Mouse (Mus musculus) cerebellum, postnatal 36 days (tissue): Measurements from ENCODE around the gene Mogat2.

Source experiments
- DNase-seq, 2 experiments: peaks; one replicate each; pipeline ENCODE4 v3.0.0; 2021 to 2022; ENCODE audit warnings: mixed read lengths in 2 of 2

Gene Mogat2

DNA sequence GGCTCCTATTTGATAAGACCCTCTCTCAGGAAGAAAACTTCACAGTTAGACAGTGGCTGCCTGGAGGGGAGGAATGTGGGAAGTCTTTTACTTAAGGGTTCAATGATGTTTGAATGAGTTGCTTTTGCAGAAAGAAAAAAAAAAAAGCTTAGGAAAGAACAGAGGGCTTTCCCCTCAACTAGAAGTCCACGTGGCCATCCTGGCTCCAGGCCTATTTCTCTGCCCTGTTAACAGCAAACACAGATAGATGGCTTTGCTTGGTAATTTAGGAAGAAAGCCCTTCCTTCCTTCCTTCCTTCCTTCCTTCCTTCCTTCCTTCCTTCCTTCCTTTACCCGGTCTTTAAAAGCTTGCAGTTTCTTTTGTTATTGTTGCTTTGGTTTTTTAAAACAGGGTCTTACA lies 3.5 kb downstream of the Mogat2 start:
- no peak for DNase-seq

DNA sequence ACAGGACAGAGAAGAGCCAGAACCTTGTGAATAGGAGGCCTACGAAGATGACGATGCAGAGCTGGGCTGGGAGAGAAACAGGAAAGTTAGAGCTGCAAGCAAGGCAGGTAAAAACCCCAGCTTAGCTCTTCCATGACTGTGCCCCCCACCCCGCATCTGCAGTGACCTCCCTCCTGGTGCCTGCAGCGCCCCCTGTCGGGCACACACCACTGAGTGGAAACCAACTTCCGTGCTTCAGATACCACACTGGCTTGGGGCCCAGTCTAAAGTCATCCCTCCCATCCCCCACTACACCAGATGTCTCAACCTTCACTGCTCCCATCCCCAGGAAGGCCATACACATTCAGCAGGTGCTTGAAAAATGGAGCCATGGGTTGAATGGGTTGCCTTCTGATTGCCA lies 5.8 kb downstream of the Mogat2 start:
- no peak for DNase-seq

DNA sequence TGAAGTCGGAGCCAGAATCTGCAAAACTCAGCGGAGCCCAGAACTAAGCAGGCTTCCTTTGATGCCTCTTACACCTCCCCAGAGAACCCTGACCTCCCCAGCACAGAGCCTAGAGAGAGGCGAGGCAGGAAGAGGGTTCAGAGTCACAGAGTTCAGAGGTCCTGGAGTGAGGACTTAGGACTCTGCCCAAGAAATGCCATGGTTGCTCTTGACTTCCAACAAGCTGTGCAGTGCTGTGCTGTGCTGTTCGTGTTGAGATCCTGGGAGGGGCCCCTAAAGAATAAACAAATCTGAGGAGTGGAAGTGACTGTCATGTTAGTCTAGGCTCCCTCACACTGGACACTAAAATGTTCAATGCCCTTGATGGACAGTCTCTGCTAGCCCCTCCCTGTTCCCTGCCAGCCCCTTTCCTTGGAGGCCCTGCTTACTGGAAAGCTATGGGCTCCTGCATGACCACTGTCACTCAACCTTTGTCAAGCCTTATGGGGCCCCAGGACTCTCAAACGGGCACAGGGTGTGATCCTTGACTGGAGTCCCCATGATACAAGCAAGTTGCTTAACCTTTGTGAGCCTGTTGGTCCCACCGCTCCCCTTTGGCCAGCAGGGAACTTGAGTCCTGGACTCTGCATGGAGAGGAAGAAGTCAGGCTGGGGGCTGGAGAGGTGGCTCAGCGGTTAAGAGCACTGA lies 8.2 kb downstream of the Mogat2 start:
- DNase-seq, result no peak

DNA sequence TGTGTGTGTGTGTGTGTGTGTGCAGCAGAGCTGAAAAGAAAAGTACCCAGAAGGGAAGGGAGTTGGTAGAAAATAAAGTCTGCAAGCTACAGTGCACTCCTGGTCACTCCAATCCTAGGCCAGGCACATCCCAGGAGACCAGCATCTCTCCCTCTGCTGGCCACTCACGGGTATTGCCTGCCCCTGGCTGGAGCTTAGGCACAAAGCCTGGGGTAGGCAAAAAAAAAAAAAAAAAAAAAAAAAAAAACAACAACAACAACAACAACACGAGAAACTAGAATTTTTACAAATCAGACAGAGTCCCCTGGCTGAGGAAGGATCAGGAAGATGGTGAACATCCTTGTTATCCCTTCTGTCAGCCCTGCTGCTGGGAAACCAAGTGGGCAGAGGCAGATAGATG lies 9.0 kb downstream of the Mogat2 start:
- peak in 1 of 2 experiments; percentile 25 for DNase-seq

DNA sequence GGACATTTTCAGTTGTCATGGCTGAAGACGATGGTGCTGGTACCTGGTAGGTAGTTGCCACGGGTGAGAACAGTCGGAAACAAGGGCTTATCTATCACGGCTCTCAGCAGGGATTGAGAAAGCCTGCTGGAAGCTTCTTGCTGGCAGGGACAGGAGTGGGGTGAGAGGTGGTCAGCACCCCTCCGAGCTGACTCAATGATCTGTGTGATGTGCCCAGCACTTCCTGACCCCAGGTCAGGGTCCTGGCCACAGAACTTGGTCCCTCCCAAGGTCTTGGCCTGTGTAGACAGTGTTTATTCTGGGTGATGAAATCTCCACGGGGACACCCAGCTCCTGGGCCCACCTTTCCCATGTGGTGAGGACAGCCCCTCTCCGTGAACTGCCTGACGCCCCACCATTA lies 9.6 kb downstream of the Mogat2 start:
- no peak for DNase-seq

DNA sequence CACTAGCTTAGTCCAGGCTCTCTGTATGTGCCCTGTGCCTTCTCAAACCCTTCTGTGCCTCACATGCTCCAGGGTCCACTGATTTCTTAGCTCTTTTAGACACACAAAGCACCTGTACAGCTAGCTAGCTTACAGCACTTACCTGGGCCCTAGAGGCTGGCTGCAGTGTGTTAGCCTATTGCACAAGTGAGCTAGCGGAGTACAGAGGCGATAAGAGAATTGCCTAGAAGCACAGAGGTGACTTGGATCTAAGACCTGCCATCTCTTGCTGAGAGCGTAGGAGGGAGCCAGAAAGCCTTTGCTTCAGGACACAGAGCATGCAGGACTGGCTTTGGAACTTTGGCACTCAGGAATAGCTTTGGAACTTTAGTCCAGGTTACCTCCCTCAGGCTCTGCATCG lies 11.2 kb downstream of the Mogat2 start:
- no peak for DNase-seq

DNA sequence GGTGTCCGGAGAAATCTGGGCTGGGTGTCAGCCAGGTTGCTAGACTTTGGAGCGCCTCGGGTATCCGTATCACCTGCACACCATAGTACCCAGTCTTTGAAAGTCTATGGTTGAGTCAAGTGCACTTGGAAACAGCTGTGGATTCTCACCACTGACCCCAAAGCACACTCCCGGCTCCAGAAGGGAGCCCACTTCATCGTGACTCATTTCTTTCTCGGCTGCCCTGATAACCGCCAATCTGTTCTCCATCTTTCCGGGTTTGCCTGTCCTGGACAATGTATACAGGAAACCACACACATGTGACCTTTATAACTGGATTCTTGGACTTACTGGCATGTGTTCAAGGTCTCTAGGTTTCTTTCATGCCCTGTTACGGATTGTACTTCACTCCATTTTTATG lies 11.8 kb downstream of the Mogat2 start:
- DNase-seq, result no peak

DNA sequence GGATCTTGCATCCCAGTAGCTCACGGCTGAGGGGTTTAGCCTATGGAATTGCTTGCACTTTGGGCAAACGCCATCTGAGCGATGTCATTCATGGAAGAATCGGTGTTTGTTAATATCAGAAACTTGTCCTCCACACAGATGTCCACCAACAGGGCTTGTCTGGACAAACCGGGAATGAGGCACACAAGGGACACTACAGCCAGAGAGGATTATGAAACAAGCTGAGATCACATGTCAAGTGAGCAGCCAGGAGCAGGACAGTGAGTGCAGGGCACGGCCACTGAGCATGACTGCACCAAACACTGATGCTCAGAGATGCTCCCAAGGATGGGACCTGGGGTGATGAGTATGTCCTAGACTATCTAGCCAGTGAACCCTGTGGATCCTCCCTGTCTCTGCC lies 13.0 kb downstream of the Mogat2 start:
- no peak for DNase-seq

DNA sequence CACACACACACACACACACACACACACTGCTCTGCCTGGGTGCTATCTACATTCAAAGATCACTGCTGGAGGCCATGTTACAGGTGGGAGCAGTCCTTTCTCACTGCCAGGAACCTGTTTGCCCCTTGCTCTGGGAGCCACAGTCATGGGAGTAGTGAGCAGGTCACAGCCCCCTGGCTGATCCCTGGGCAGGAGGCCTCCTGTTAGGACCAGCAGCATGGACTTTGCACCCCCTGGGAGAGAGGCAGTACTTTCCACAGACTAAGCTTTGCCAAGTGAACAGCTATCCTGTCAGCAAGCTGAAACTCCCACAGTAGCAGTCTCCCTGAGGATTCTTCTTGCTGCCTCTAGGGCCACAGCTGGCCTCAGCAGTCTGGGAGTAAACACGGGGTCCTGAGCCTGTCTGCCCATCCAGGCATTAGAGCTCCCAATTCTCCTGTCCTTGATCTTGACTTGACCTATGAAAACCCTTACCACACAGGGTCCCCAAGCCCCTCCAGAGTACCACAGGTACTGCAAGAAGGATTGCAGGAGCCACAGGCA lies 13.7 kb downstream of the Mogat2 start:
- no peak for DNase-seq

DNA sequence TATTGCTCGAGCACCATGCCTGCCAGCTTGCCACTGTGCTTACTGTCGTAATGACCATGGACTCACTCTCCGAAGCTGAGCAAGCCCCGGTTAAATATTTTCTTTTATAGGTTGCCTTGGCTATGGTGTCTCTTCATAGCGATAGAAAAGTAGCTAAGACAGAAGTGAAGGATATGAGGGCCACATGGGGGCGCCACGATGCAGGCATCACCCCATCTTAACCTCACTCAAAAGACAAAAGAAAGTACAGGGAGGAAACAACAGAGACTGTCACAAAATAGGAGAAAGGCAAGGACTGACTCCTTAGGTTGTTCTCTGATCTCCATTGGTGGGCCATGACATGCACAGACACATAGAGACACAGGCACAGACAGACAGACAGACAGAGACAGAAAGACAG lies 14.2 kb downstream of the Mogat2 start:
- DNase-seq, result no peak

DNA sequence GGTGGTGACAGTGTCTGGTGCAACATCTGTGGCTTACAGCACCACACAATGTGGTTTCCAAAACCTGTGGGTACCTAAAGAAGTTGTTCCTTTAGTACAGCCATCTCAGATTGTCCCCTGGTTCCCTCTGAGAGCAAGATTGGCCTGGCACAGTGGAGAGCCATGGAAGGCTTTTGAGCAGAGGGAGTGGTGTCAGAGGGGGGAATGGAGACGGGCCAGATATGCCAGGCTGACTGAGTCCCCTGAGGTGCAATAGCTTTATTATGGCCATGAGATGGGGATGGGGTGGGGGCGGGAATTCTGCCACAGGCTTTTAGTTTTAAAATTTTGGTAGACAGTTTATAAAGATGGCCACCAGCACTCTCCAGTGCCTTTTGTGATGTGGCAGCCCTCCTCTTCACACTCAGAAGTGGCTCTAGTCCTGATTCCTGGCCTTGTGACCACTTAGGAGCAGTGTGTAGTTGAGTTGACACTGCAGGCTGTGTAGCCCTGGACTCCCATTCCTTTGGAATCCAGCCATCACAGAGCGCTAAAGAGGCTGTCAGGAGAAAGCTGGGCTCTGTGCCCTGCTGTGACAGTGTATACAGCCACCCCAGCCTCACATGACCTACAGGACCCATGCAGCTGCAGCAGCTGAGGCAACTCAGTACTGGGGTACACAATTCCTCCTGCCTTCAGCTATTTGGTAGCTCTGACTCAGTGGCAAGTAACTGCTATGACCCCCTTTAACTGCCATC lies 20.9 kb downstream of the Mogat2 start:
- no peak for DNase-seq

DNA sequence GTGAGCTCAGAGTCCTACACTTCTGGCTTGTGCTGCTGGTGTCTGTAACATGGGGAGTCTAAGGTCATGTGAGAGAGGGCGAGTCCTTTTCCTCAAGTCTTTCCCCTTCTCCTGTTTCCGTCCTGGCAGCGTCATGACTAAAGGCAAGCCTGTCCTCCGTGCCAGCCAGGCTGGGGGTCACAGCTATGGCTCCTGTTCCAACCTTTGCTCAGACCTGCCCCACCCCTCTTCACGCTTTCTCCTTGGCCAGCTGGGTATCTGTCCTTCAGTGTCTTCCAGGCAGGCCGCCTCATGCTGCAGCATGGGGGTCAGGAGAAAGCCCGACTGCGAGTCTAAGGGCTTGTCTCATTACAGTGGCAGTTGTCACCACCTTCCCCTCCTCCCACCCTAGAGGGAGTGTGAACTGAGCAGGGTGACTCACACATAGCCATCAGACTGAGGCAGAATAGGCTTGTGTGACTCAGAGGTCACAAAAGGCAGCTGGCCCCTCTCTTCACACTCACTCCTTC lies 23.0 kb downstream of the Mogat2 start:
- no peak for DNase-seq

DNA sequence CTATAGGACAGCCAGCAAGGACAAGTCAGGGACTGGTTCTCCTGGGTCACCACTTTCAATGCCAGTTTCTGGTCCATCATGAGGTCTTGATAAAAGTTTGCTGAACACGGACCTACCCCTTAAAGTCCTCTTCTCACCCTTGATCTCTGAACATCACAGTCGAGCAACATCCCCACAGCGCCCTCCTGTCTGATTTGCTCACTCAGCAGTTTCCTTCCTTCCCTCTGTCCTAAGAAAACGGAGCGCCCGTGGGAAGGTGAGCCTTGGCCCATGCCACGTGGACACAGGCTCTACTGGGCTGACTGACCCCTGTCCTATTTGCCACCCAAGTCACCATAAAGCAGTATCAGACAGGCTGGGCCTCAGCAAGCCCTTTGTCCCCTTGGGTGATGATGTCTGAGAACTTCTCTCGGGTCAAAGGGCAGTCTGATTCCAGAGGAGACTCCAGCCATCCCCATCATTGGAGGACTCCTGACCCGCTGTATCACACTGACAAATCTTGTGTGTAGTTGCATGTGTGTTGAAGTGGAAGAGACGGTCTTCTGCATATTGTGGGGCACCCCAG lies 23.7 kb downstream of the Mogat2 start:
- DNase-seq, result no peak

DNA sequence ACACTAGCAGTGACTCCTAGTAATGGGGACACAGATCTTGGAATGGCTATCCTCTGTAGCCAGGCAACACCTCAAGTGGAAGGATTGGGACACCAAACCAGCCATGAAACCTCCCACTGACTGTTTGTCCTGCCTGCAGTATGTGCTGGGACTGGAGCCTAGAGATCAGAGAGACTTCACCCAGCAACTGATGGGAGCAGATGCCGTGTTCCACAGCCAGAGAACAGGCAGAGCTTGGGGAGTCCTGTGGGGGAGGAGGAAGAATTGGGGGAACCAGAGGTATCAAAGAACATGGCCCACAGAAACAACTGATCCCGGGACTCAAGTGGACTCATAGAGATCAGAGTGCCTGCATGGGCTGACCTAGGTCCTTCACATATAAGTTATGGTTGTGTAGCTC lies 24.7 kb downstream of the Mogat2 start:
- no peak for DNase-seq

DNA sequence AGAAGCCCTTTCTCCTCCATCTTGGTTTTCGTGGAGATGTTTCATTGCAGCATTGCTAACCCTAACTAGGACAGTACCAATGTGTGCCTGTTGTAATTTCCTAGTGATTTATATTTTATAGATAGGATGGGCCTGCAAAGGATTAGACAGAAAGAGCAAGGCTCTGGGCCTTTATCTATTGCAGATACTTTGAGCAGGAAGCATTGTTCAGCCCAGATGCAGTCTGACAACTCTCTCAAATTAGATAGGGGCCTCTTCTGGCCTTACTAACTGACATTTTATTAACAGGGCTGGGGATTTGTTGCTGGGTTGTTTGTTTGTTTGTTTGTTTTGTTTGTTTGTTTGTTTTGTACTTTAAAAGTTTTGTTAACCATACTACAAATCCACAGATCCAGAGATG lies 25.4 kb downstream of the Mogat2 start:
- no peak for DNase-seq

DNA sequence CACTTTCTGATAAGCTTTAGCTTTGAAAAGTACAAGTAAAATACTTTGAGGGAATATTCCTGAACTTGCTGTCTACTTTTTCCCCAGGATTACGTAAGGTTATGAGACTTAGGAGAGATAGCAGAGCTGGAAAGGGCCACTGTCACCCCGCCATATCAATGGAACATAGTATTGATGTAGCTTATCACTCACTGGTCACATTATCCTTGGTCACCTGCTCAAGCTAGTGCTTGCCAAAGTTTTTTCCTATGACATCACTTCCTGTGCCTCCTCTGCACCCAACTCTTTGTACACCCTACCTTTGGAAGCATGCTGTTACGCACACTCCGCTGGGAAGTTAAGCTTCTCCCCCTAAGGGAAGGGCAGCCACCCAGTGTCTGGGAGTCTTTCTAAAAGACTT lies 29.7 kb downstream of the Mogat2 start:
- no peak for DNase-seq

DNA sequence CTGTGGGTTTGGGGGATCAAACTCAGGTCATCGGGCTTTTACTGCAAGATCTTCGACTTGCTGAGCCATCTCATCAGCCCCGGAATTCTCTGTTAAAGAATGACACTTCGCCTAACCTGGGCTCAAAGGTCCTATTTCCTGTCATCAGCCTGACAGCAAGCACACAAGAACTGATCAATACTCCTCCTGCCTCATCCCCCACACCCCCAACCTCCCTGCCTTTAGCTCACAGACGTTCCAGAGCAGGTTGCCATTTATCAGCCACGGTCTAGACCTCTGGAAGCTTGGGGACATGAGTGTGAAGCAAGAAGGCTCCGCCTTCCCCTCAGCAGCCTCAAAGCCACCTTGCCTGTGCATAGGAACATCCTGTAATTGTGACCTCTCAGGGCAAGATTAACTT lies 32.1 kb downstream of the Mogat2 start:
- DNase-seq, result no peak

DNA sequence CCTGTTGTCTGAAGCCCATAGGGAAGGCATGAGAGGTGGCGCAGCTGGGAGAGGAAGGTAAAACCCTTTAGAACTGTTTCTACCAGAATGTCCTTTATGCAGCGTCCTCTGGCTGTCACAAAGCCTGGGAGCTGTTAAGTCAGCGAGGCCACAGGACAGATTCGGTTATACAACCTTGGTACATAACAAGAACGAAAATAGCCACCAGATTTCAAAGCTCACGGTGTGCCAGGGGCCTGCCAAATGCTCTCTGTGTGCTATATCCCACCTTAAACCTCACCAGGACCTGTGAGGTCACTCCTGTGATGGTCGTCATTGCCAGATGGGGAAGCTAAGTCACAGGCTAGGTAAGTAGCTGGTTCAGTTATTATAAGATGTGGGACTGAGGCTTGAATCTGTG lies 36.3 kb downstream of the Mogat2 start:
- no peak for DNase-seq

DNA sequence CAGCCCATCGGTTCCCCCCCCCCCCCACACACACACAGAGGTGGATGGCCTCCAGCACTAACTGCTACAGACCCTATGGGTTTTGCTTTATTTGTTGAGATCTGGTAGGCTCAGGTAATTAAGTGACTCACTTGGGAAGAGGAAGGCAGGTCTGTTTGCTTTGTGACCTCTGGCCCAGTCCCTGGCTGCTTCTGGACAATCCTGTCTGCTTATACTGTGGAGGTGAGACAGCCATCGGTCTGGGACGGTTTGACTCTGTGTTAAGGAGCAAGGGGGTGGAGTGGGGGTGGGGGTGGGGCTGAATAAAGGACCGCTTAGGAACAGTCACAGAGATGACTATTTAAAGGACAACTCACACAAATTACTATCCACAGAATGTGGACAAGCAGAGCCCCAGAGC lies 38.1 kb downstream of the Mogat2 start:
- DNase-seq, result no peak

DNA sequence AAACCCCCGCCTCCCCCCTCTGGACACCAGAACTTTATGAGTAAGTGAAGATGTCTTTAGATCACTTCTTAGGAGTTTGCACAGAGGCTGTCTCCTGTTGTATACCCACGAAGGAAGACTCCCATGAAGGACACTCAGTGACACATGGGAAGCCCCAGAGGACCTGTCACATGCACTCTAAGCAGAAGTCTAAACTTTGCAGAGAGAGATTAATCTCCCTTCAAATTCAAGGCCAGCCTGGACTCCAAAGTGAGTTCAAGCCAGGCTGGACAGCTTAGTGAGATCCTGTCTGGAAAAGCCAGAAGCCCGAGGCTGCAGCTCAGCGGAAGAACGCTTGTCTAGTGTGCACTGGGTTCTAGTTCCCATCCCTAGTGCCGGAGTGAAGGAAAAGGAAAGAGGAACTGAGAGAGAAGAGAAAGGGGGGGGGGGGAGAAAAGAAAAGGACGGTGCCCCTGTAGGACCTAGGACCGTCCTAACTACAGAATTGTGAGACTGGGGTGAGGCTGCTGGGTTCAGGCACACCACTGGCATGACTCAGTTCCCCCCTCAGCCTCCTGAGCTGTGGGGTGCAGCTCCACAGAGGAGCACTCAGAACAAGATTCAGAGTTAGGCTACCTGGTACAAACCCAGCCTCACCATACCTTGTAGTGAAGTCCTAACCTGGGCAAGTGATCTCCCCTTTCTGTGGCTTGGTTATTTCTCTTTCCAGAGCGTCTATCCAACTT lies 38.8 kb downstream of the Mogat2 start:
- no peak for DNase-seq

DNA sequence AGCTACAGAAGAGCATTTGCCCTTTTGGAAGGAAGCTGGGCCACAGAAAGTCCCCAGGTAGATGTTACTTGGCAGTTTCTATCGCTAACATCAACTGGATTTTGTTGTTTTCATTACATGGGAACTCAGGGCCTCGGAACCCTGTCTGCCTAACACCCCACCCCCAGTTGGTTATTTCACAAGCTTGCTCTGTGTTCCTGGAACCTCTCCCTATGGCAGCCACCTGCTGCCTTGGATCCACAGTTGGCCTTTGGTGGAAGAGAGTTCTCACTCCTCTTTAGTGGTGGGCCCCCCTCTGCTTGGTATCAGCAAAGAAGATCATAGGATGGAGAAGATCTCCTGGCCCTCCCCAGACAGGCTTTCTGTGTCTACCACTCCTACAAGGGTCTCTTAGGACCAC lies 39.6 kb downstream of the Mogat2 start:
- no peak for DNase-seq

DNA sequence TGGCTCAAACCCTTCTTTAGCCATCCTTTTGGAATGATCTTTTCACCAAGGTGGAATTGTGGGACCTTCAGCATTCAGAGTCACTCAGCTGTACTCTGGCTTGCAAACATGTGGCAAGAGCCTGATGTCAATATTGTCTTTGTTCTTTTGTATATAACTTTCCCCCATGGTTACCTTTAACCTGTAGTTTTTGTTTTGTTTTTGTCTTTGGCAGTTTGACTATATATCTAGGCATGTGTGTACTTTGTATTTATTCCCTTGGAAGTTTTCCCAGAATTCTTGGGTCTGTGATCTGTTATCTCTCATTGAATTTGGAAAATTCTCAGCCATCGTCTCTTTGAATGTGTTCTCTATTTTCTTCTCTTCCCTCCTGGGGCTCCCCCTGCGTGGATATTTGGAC lies 43.9 kb downstream of the Mogat2 start:
- no peak for DNase-seq

DNA sequence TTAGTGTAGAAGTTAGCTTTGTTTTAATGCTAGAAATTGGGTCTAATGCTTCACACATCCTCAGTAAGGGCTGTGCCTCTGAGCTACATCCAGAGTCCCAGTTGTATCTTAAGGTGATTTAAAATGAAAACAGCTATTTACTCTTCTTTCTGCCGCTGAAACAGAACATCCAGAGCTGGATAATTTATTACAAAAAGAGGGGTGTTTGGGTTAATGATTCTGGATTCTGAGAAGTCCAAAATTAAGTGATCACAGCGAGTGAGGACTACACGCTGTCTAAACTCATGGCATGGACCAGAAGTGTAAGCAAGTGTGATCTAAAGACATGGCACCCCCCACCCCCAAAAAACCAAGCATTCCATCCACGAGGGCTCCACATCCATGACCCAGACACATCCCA lies 44.5 kb downstream of the Mogat2 start:
- no peak for DNase-seq
